Mouse (Mus musculus) limb, embryonic 14.5 days (tissue): Measurements from ENCODE around the gene Cyp2w1. TPM values are rescaled to one million over a fixed set of nuclear protein-coding genes. Genes with fewer than 3 reads are reported as not detected.

Experiments used
- ATAC-seq: fragments of 200-750 bp; cut with Nextera tagmentation; 2 replicates; pipeline ENCODE4 v1.8.0; 2017; ENCODE audit warnings: low read depth, moderate number of reproducible peaks, moderate TSS enrichment; ENCODE audit not compliant: low FRiP score
- DNase-seq: peaks from one replicate; pipeline ENCODE4 v3.0.0-alpha.2; 2015; ENCODE audit warnings: low spot score
- H3K27ac ChIP-seq: fragments of 300-500 bp; sonication (generic); replicated peaks from 2 replicates; pipeline ENCODE4 v1.5.1; 2014; ENCODE audit warnings: low read depth, mild to moderate bottlenecking, low read length, moderate library complexity, mixed read lengths
- H3K27me3 ChIP-seq: fragments of 300-500 bp; sonication (generic); 2 replicates; pipeline ENCODE4 v1.6.1; 2014; ENCODE audit warnings: low read length, mixed read lengths; ENCODE audit not compliant: control insufficient read depth, insufficient read depth
- H3K36me3 ChIP-seq: fragments of 300-500 bp; sonication (generic); 2 replicates; pipeline ENCODE4 v1.6.1; 2014; ENCODE audit warnings: mild to moderate bottlenecking, low read length, moderate library complexity, mixed read lengths; ENCODE audit not compliant: control insufficient read depth, insufficient read depth
- H3K4me1 ChIP-seq: fragments of 300-500 bp; sonication (generic); 2 replicates; pipeline ENCODE4 v1.6.1; 2014; ENCODE audit warnings: antibody characterized with exemption, low read length, mixed read lengths; ENCODE audit not compliant: control insufficient read depth, insufficient read depth
- H3K4me2 ChIP-seq: fragments of 300-500 bp; sonication (generic); replicated peaks from 2 replicates; pipeline ENCODE4 v1.6.1; 2014; ENCODE audit warnings: low read depth, mild to moderate bottlenecking, low read length, moderate library complexity; ENCODE audit not compliant: severe bottlenecking
- H3K4me3 ChIP-seq: fragments of 300-500 bp; sonication (generic); replicated peaks from 2 replicates; pipeline ENCODE4 v1.5.1; 2014; ENCODE audit warnings: low read length
- H3K9ac ChIP-seq: fragments of 300-500 bp; sonication (generic); 2 replicates; pipeline ENCODE4 v1.6.1; 2014; ENCODE audit warnings: mild to moderate bottlenecking, low read depth, low read length, moderate library complexity; ENCODE audit not compliant: severe bottlenecking
- H3K9me3 ChIP-seq: fragments of 300-500 bp; sonication (generic); 2 replicates; pipeline ENCODE4 v1.6.1; 2016; ENCODE audit warnings: low read length; ENCODE audit not compliant: control insufficient read depth
- POLR2A ChIP-seq: fragments of 200-500 bp; IDR thresholded peaks from 2 replicates; pipeline ENCODE4 v1.8.0; 2012; ENCODE audit warnings: inconsistent platforms, mild to moderate bottlenecking, moderate library complexity, borderline replicate concordance; ENCODE audit not compliant: insufficient read depth, insufficient read length; ENCODE audit errors: extremely low read depth
- WGBS: fragments of 180-500 bp; shearing (Covaris S2); extraction: QIAGEN DNeasy Blood & Tissue Kit; methylation state at CpG from one replicate; pipeline ENCODE4 v1.1.7; 2014; 5-methylcytosine and 5-hydroxymethylcytosine counted together
- polyA plus RNA-seq, 2 experiments: library from polyadenylated mRNA; depleted of rRNA in 1 of 2; stranded (reverse) in 1 of 2; unstranded in 1 of 2; fragments of >200 nt; fragmentation: Nextera tagmentation in 1 of 2; extraction: Ambion mirVana in 1 of 2; gene quantifications; 2 replicates each; pipeline versions ENCODE4 v1.2.1 to v1.2.3; 2012 to 2014

The Cyp2w1 gene
- polyA plus RNA-seq, 2 experiments: 19.6 to 29.3 TPM

DNA sequence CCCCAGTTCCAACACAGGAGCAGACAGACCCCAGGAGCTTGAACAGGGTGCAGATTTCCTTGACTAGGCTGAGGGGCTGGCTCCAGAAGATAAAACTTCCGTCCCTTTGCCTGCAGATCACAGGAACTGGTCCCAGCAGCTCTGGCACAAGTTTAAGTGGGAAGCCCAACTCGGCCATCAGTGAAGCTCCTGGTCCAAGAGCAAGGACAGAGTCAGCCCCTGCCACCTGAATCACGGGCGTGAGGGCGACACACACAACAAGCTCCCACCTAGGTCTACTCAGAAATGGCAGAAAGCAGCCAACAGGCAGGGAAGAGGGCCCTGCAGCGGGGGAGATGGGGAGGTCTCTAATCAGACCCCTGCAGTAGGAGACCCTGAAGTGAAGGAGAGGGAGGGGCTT, 17.9 kb downstream of the Cyp2w1 start:
- Histone ChIP-seq H3K27ac (no peak overlapping the region), H3K4me2 (no peak overlapping the region), H3K4me3 (no peak overlapping the region), H3K9me3 (no peaks in the 10 kb centered on the region), H3K4me1 (peaks cover 18% of the 10 kb centered on the region), H3K27me3 (no peaks in the 10 kb centered on the region), H3K9ac (0 out of 2 replicates have a peak overlapping the region, but pooled peaks have one; percentile 31), H3K36me3 (no peaks in the 10 kb centered on the region)
- DNase-seq: no peak
- 85% methylated on average over 6 of the region's 6 CpGs for WGBS
- no peak for TF ChIP-seq POLR2A
- ATAC-seq: no peak

DNA sequence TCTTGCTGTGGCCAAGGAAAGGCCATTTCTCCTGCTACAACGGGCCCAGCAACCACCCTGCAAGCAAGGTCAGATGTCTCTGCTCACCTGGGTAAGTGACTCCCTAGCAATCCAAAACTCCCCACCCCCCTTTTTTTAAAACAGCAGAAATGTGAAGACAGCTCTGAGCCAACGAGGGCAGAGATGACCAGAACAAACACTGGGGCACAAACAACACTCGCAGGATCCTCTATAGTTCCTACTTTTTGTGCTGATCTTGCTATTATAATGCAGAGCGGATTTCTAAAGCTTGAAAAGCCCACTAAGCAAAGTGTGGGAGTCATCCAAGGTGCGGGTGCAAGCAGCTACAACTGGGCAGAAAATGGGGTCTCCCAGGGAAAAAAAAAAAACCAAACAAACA, 18.7 kb downstream of the Cyp2w1 start:
- Histone ChIP-seq H3K9ac (peak overlapping the region; percentile 98), H3K27me3 (no peaks in the 10 kb centered on the region), H3K4me2 (peak overlapping the region; percentile 85), H3K4me1 (peaks cover 18% of the 10 kb centered on the region), H3K9me3 (no peaks in the 10 kb centered on the region), H3K36me3 (no peaks in the 10 kb centered on the region), H3K27ac (peak overlapping the region; percentile 86; the same call in 1 of the 2 replicates), H3K4me3 (peak overlapping the region; percentile 71)
- DNase-seq (no peak), ATAC-seq (no peak)
- TF ChIP-seq POLR2A: no peak
- WGBS: 73% methylated on average over 5 of the region's 5 CpGs

DNA sequence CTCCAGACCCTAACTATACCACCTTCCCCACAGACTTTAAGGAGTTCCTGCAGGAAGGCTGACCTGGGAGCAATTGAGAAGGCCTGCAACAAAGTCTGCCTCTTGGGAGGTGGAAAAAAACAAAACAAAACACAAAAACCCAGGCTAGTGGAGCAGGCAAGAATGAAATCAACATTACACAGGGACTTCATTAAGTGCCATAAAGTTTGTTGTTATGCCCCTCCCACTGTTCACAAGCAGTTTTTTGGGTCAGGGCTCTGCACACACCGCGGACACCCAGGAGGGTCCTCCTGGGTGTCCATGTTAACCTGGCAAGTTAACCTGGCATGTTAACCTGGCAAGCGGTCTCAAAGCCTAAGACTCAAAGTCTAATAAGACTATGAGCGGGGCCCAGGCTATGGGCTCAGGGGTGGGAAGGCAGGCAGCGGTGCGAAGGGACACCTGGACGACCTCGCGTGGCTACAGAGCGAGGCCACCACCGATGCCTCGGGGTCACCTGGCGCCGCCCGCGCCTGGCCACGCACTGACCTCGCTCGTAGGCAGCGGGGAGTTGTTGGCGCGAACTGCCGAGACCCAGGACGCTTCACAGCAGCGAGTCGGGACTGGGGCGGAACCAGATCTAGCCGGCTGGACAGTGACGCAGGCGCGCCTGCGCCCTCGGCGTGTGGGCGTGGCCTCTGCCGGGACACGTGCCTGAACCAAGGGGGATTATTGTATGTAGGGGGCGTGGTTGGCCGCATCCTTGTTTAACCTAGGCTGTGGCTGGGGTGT, 19.4 kb downstream of the Cyp2w1 start:
- no peaks in the 10 kb centered on the region for H3K9me3 ChIP-seq
- WGBS: 3% methylated on average over 38 of the region's 39 CpGs
- H3K9ac ChIP-seq: peak overlapping the region; percentile 98
- TF ChIP-seq POLR2A: peak; percentile 80; the same call in 1 of the 2 replicates
- peak; percentile 96 for ATAC-seq
- H3K27me3 ChIP-seq: no peaks in the 10 kb centered on the region
- peak overlapping the region; percentile 85 for H3K4me2 ChIP-seq
- H3K4me3 ChIP-seq: peak overlapping the region; percentile 71
- H3K36me3 ChIP-seq: no peaks in the 10 kb centered on the region
- peaks cover 18% of the 10 kb centered on the region for H3K4me1 ChIP-seq
- peak overlapping the region; percentile 86 for H3K27ac ChIP-seq
- peak; percentile 93 for DNase-seq

DNA sequence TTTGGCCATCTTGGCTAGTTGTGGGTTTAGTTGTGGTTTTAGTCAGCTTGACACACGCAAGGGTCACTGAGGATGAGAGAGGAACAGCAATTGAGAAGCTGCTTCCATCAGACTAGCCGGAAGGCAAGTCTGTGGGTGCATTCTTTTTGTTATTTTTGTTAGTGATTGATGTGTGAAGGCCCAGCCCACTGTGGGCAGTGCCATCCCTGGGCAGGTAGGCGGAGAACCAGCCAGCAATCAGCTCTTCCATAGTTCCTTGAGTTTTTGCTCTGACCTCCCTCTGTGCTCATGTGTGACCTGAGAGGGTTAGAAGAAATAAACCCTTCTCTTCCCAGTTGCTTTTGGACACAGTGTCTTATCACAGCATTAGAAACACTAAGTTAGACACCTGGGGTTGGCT, 20.7 kb downstream of the Cyp2w1 start:
- no peak overlapping the region for H3K27ac ChIP-seq
- no peak overlapping the region for H3K4me2 ChIP-seq
- H3K4me3 ChIP-seq: no peak overlapping the region
- peaks cover 30% of the 10 kb centered on the region for H3K4me1 ChIP-seq
- TF ChIP-seq POLR2A: no peak
- H3K36me3 ChIP-seq: no peaks in the 10 kb centered on the region
- no peak overlapping the region for H3K9ac ChIP-seq
- ATAC-seq (no peak), DNase-seq (no peak)
- H3K27me3 ChIP-seq: no peaks in the 10 kb centered on the region
- H3K9me3 ChIP-seq: no peaks in the 10 kb centered on the region
- 79% methylated on average over 3 of the region's 3 CpGs for WGBS

- H3K27ac ChIP-seq: no peak overlapping the region
- DNase-seq: no peak
- ATAC-seq: no peak
- H3K4me1 ChIP-seq: peaks cover 36% of the 10 kb centered on the region
- WGBS: 75% methylated on average over 6 of the region's 6 CpGs
- H3K9ac ChIP-seq: no peak overlapping the region
- no peaks in the 10 kb centered on the region for H3K36me3 ChIP-seq
- no peak for TF ChIP-seq POLR2A
- no peak overlapping the region for H3K4me3 ChIP-seq
- H3K4me2 ChIP-seq: no peak overlapping the region
- H3K27me3 ChIP-seq: no peaks in the 10 kb centered on the region
- H3K9me3 ChIP-seq: no peaks in the 10 kb centered on the region
These were observed 21.6 kb downstream of the Cyp2w1 start for GRCm38 (mm10) chr5:139373889-139374444.
